Mouse (Mus musculus) intestine, embryonic 14.5 days (tissue): ENCODE measurements at regions not wholly inside any gene's neighbourhood (a gene's known extent, or its start where the extent isn't known, plus 50 kb on each side); places are given as distances from the start of the nearest gene placed in this dataset.

ENCODE experiments used
- ATAC-seq: fragments of 200-750 bp; cut with Nextera tagmentation; replicated peaks from 2 replicates; pipeline ENCODE4 v1.8.0; 2017; ENCODE audit warnings: low read depth, moderate number of reproducible peaks, moderate TSS enrichment, moderate library complexity; ENCODE audit not compliant: low FRiP score, low TSS enrichment
- DNase-seq: peaks from one replicate; pipeline ENCODE4 v3.0.0-alpha.2; 2018; ENCODE audit warnings: low spot score
- H3K27ac ChIP-seq: fragments of 300-500 bp; sonication (generic); 2 replicates; pipeline ENCODE4 v1.5.1; 2014; ENCODE audit warnings: low read depth, mild to moderate bottlenecking, control low read depth
- H3K27me3 ChIP-seq: fragments of 300-500 bp; sonication (generic); replicated peaks from 2 replicates; pipeline ENCODE4 v1.6.1; 2014; ENCODE audit warnings: low read length, control low read depth; ENCODE audit not compliant: control insufficient read depth, insufficient read depth
- H3K36me3 ChIP-seq: fragments of 300-500 bp; sonication (generic); 2 replicates; pipeline ENCODE4 v1.6.1; 2014; ENCODE audit warnings: low read length, control low read depth; ENCODE audit not compliant: control insufficient read depth, insufficient read depth
- H3K4me1 ChIP-seq: fragments of 300-500 bp; sonication (generic); replicated peaks from 2 replicates; pipeline ENCODE4 v1.6.1; 2014; ENCODE audit warnings: low read length, control low read depth, mixed read lengths; ENCODE audit not compliant: control insufficient read depth, insufficient read depth
- H3K4me2 ChIP-seq: fragments of 300-500 bp; sonication (generic); 2 replicates; pipeline ENCODE4 v1.6.1; 2014; ENCODE audit warnings: low read length
- H3K4me3 ChIP-seq: fragments of 300-500 bp; sonication (generic); 2 replicates; pipeline ENCODE4 v1.5.1; 2014; ENCODE audit warnings: low read depth, low read length, control low read depth, mixed read lengths
- H3K9ac ChIP-seq: fragments of 300-500 bp; sonication (generic); 2 replicates; pipeline ENCODE4 v1.6.1; 2014; ENCODE audit warnings: mild to moderate bottlenecking, low read length
- H3K9me3 ChIP-seq: fragments of 300-500 bp; sonication (generic); 2 replicates; pipeline ENCODE4 v1.6.1; 2016; ENCODE audit warnings: low read length, control low read depth; ENCODE audit not compliant: control insufficient read depth
- WGBS: fragments of 180-500 bp; shearing (Covaris S2); extraction: QIAGEN DNeasy Blood & Tissue Kit; methylation state at CpG from one replicate; pipeline ENCODE4 v1.1.7; 2014; 5-methylcytosine and 5-hydroxymethylcytosine counted together

DNA sequence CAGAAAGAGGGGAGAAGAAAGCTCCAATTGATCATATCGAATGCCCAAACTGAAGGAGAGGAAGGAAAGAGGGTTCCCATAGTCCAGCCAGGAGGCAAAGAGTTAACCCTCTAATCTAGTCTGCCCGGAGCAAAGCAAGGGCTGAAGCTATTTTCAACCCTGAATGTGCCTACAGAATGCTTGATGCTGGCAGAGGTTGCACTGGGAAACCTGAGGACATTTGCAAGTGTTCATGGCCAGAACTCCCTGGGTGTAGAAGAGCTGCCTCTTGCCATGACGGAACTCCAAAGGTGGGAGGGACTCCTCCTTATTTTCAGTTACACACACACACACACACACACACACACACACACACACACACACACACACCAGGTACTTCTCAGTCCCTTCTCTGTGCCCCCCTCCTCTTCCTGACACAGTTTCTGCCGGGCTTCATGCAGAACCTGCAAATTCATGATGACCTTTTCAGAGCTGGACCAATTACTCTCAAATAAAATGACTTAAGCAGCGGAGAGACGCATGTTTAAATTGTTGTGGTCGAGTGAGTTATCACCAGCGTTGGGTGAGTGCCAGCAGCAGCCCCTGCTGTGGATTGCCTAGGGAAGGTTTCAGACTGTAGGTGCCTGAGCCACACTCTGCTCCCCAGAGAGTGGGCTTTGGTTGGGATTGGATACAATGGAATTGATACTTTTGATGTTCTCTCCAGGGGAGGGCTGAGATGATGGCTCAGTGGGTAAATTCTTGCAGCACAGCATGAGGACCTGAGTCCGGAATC is 152.1 kb upstream of the Sdk2 start:
- ATAC-seq (no peak), DNase-seq (no peak)
- WGBS = 33% methylated on average over 9 of the region's 9 CpGs

GRCm38 (mm10) chr11:114217245-114217757 is 150.5 kb upstream of the Sdk2 start:
- peak overlapping the region; percentile 5; the same call in 1 of the 2 replicates for H3K9ac ChIP-seq
- 5% methylated on average over 15 of the region's 15 CpGs for WGBS
- peak overlapping the region; percentile 46 for H3K4me2 ChIP-seq
- no peak overlapping the region for H3K27ac ChIP-seq
- DNase-seq (peak; percentile 61), ATAC-seq (no peak; the same call in 1 of the 2 replicates)
- H3K4me1 ChIP-seq = peaks cover 19% of the 10 kb centered on the region
- peak overlapping the region; percentile 17; the same call in 1 of the 2 replicates for H3K4me3 ChIP-seq
- peaks cover 4% of the 10 kb centered on the region; the same call in 1 of the 2 replicates for H3K27me3 ChIP-seq
- no peaks in the 10 kb centered on the region for H3K36me3 ChIP-seq
- no peaks in the 10 kb centered on the region for H3K9me3 ChIP-seq

More for the DNA sequence above, 152.1 kb upstream of the Sdk2 start:
- peaks cover 19% of the 10 kb centered on the region for H3K4me1 ChIP-seq
- no peak overlapping the region for H3K4me3 ChIP-seq
- no peak overlapping the region for H3K4me2 ChIP-seq
- peaks cover 4% of the 10 kb centered on the region; the same call in 1 of the 2 replicates for H3K27me3 ChIP-seq
- H3K36me3 ChIP-seq = no peaks in the 10 kb centered on the region
- H3K9me3 ChIP-seq = no peaks in the 10 kb centered on the region
- no peak overlapping the region for H3K27ac ChIP-seq
- H3K9ac ChIP-seq = no peak overlapping the region

GRCm38 (mm10) chr11:114216493-114216892 is 149.6 kb upstream of the Sdk2 start:
- DNase-seq = no peak
- Histone ChIP-seq H3K9me3 (no peaks in the 10 kb centered on the region), H3K4me1 (peaks cover 19% of the 10 kb centered on the region), H3K4me3 (no peak overlapping the region), H3K9ac (no peak overlapping the region), H3K27me3 (peaks cover 4% of the 10 kb centered on the region; the same call in 1 of the 2 replicates), H3K36me3 (no peaks in the 10 kb centered on the region), H3K4me2 (peak overlapping the region; percentile 46), H3K27ac (no peak overlapping the region)
- ATAC-seq = no peak
- 14% methylated on average over 7 of the region's 7 CpGs for WGBS

GRCm38 (mm10) chr11:114215256-114215655 is 148.4 kb upstream of the Sdk2 start:
- H3K9me3 ChIP-seq = no peaks in the 10 kb centered on the region
- no peak overlapping the region for H3K4me2 ChIP-seq
- DNase-seq (no peak), ATAC-seq (no peak)
- H3K27me3 ChIP-seq = peaks cover 4% of the 10 kb centered on the region; the same call in 1 of the 2 replicates
- no peaks in the 10 kb centered on the region for H3K36me3 ChIP-seq
- H3K9ac ChIP-seq = no peak overlapping the region
- H3K4me3 ChIP-seq = no peak overlapping the region
- 70% methylated on average over 8 of the region's 8 CpGs for whole genome bisulfite sequencing
- no peak overlapping the region for H3K27ac ChIP-seq
- H3K4me1 ChIP-seq = peaks cover 19% of the 10 kb centered on the region

DNA sequence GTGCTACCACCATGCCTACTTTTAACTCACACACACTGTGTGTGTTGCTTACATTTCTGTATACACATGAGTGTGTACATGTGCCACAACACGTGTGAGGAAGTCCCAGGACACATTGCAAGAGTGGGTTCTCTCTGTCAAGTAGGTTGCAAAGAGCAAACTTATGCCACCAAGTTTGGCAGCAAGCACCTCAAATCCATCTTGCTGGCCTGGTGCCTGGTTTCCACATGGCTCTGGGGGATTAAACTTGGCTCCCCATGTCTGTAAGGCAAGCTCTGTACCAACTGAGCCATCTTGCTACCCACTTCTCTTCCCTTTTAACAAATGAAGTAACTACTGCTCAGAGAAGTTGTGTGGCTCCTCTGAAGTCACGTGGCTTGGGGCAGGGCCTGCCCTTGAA is 145.3 kb upstream of the Sdk2 start:
- no peak overlapping the region for H3K27ac ChIP-seq
- no peak overlapping the region for H3K4me3 ChIP-seq
- H3K9me3 ChIP-seq = no peaks in the 10 kb centered on the region
- DNase-seq = no peak
- H3K9ac ChIP-seq = no peak overlapping the region
- no peaks in the 10 kb centered on the region for H3K27me3 ChIP-seq
- WGBS = 60% methylated on average over 2 of the region's 2 CpGs
- peaks cover 12% of the 10 kb centered on the region for H3K4me1 ChIP-seq
- no peak overlapping the region for H3K4me2 ChIP-seq
- no peaks in the 10 kb centered on the region for H3K36me3 ChIP-seq
- ATAC-seq = no peak

DNA sequence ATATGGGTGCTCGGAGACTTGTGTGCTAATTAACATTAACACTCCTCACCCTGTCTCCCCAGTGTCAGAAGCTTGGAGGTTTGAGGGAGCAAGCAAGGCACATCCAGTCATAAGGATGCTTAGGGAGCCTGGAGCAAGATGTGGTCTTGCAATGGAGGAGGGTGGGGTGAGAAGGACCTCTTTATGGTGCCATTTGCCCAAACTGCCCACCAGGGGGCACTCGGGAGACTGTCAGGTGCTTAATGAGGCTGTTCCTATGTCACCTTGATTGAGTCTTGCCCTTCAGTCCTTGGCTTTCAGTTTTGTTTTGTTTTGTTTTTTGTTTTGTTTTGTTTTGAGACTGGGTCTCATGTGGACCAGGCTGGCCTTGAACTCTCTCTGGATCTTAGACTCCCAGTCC is 138.3 kb upstream of the Sdk2 start:
- 43% methylated on average over 2 of the region's 2 CpGs for WGBS
- Histone ChIP-seq H3K27me3 (no peaks in the 10 kb centered on the region), H3K36me3 (no peaks in the 10 kb centered on the region), H3K9ac (no peak overlapping the region), H3K27ac (no peak overlapping the region), H3K4me3 (no peak overlapping the region), H3K9me3 (no peaks in the 10 kb centered on the region), H3K4me1 (peaks cover 11% of the 10 kb centered on the region; the same call in 1 of the 2 replicates), H3K4me2 (no peak overlapping the region)
- ATAC-seq (no peak), DNase-seq (peak; percentile 67)

DNA sequence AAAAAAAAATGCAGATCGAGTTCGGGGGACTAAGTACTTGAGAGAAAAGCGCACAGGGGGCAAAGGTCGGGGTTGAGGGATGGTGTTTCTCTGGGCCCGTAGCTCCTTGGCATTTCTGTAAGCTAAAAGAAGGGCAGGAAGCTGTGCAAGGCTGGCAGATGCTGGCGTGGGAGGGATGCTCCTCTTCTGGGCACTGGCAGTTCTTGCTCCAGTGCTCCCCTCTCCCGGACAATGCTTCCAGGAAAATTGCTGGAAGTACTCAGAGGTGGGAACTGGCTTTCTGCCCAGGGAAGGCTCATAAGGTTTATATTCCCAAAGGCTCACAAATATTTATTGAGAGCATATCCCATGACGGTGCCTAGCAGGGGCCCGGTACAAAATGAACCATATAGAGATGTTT is 136.6 kb upstream of the Sdk2 start:
- H3K4me2 ChIP-seq = no peak overlapping the region
- H3K4me3 ChIP-seq = no peak overlapping the region
- no peaks in the 10 kb centered on the region for H3K36me3 ChIP-seq
- H3K27me3 ChIP-seq = no peaks in the 10 kb centered on the region
- no peaks in the 10 kb centered on the region for H3K9me3 ChIP-seq
- H3K4me1 ChIP-seq = peaks cover 19% of the 10 kb centered on the region
- 36% methylated on average over 9 of the region's 9 CpGs for WGBS
- ATAC-seq (no peak), DNase-seq (no peak)
- no peak overlapping the region for H3K9ac ChIP-seq
- H3K27ac ChIP-seq = no peak overlapping the region

DNA sequence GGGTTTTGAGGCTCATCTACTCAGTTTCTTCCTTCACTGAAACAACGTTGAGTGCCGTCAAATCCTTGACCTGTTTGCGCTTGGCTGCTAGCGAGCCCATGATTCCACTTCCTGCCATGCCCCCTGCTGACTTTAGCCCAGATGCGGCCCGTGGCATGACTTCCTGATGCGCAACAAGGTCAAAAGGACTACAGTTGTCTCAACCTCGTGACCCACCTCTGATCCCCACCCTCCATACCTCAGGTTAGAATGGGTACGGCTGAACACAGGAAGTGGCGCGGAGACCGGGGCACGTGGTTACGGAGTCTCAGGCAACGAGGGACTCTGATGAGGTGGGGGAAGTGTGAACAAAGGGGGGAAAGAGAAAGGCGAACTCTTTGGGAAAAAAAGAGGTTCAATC is 135.6 kb upstream of the Sdk2 start:
- Histone ChIP-seq H3K4me1 (peaks cover 19% of the 10 kb centered on the region), H3K9ac (no peak overlapping the region), H3K9me3 (no peaks in the 10 kb centered on the region), H3K4me2 (no peak overlapping the region), H3K4me3 (no peak overlapping the region), H3K27ac (no peak overlapping the region), H3K36me3 (no peaks in the 10 kb centered on the region), H3K27me3 (no peaks in the 10 kb centered on the region)
- no peak for ATAC-seq
- WGBS = 86% methylated on average over 16 of the region's 16 CpGs
- DNase-seq = no peak
